Mouse (Mus musculus) urinary bladder, adult 18-20 months (tissue): ENCODE data around the gene Nsf.
"Not testable (repeated sequence)": the region's sequence is repeated elsewhere in the genome, so short reads cannot be mapped to it uniquely, and the experiment has no call there.

ENCODE experiments used
- DNase-seq, 2 experiments: peaks; one replicate each; pipeline ENCODE4 v3.0.0; 2022; ENCODE audit warnings: low spot score in 2 of 2, mixed read lengths in 2 of 2

The Nsf gene

GRCm38 (mm10) chr11:103896056-103896455 is 57.8 kb downstream of the Nsf start:
- DNase-seq, result no peak

- no peak for DNase-seq
These were observed 61.0 kb downstream of the Nsf start for GRCm38 (mm10) chr11:103892831-103893230.

GRCm38 (mm10) chr11:103891781-103892180 is 62.1 kb downstream of the Nsf start:
- DNase-seq, result no peak

- no peak for DNase-seq
These were observed 63.3 kb downstream of the Nsf start for GRCm38 (mm10) chr11:103890337-103891186.

GRCm38 (mm10) chr11:103887724-103888410 is 66.0 kb downstream of the Nsf start:
- DNase-seq, result no peak

- DNase-seq, result no peak
These were observed 69.0 kb downstream of the Nsf start for GRCm38 (mm10) chr11:103884749-103885383.

GRCm38 (mm10) chr11:103883793-103884192 is 70.1 kb downstream of the Nsf start:
- DNase-seq, result no peak

- not testable (repeated sequence) for DNase-seq
These were observed 74.4 kb downstream of the Nsf start for GRCm38 (mm10) chr11:103879476-103879875.

- DNase-seq, result no peak
These were observed 75.4 kb downstream of the Nsf start for GRCm38 (mm10) chr11:103878441-103878840.

GRCm38 (mm10) chr11:103870352-103870751 is 83.5 kb downstream of the Nsf start:
- DNase-seq, result no peak

- DNase-seq, result no peak
These were observed 86.2 kb downstream of the Nsf start for GRCm38 (mm10) chr11:103867702-103868101.

- no peak for DNase-seq
These were observed 88.5 kb downstream of the Nsf start for GRCm38 (mm10) chr11:103865346-103865745.

- DNase-seq, result no peak
These were observed 89.4 kb downstream of the Nsf start for GRCm38 (mm10) chr11:103864486-103864885.

- no peak for DNase-seq
These were observed 90.9 kb downstream of the Nsf start for GRCm38 (mm10) chr11:103862951-103863350.

- DNase-seq, result no peak
These were observed 93.8 kb downstream of the Nsf start for GRCm38 (mm10) chr11:103859933-103860610.

- no peak for DNase-seq
These were observed 95.1 kb downstream of the Nsf start for GRCm38 (mm10) chr11:103858760-103859159.

GRCm38 (mm10) chr11:103856641-103857040 is 97.2 kb downstream of the Nsf start:
- DNase-seq, result no peak

GRCm38 (mm10) chr11:103854294-103854693 is 99.6 kb downstream of the Nsf start:
- no peak for DNase-seq

- DNase-seq, result no peak
These were observed 100.5 kb downstream of the Nsf start for GRCm38 (mm10) chr11:103853284-103853920.

GRCm38 (mm10) chr11:103852590-103853283 is 101.1 kb downstream of the Nsf start:
- no peak for DNase-seq

- DNase-seq, result no peak
These were observed 105.6 kb downstream of the Nsf start for GRCm38 (mm10) chr11:103848287-103848686.
